Mouse (Mus musculus): Measurements from ENCODE around the gene Abtb1.
A peak's percentile ranks its signal among the peaks of the same experiment; 100 is the strongest.

- TF ChIP-seq CTCF (IDR thresholded peaks at IDR 0.05; ENCODE audit: low read depth) (peak; percentile 77), EP300 (optimal IDR thresholded peaks at IDR 0.05) (no peak)
These were observed 15.2 kb downstream of the Abtb1 start for GRCm38 (mm10) chr6:88826545-88826944.
